Mouse (Mus musculus): ENCODE measurements at regions not wholly inside any gene's neighbourhood (a gene's known extent, or its start where the extent isn't known, plus 50 kb on each side); places are given as distances from the start of the nearest gene placed in this dataset.

DNA sequence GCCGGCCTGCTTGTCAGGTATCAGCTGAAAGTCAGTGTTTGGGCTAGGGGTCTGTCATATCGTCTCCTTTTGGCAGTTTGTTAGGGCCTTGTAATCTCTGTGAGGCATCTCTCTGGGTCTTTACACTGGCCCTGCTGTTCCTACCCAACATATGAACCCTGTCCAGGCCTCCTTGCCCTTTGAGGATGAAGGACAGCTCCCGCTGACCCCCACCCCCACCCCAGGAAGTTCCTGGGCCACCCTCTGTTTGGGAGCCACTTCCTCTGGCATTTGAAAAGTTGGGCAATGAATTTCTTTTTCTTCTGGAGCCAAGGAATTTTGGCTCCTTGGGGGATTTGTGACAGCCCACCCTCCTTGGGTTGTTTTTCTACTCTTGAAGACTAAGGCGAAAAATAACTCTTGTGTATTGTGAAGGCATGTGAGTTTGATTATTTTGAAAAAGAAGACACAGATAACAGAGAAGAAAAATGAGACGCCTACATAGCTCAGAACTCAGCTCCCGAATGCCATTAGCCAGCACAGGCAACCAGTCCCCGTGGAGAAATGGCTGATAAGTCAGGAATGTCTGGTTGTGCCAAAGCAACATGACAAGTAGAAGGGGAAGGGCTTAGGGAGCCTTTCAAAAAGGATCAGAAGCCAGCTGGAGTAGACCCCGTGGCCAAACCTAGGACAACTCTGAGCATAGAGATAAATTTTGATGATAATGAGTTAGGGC lies 249.5 kb downstream of the Gm49356 start:
- DNase-seq (ENCODE audit: low read depth, low spot score): no peak

DNA sequence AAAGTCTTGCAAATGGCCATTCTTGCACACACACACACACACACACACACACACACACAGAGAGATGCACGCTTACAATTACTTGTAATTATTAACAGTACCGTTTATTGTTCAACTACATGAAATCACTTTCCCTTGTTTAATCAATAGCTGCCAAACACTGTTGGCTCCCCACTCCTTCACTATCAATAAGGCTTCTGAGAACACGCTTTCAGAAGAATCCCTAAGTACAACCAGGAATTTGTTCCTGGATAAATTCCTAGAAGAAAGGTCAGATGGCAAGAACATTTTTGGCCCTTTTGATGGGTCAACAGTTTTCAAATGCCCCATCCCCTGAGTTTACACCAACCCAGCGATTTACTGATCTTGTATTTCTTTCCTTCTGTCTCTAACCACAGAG lies 252.5 kb downstream of the Gm49356 start:
- no peak for DNase-seq (ENCODE audit: low read depth, low spot score)

DNA sequence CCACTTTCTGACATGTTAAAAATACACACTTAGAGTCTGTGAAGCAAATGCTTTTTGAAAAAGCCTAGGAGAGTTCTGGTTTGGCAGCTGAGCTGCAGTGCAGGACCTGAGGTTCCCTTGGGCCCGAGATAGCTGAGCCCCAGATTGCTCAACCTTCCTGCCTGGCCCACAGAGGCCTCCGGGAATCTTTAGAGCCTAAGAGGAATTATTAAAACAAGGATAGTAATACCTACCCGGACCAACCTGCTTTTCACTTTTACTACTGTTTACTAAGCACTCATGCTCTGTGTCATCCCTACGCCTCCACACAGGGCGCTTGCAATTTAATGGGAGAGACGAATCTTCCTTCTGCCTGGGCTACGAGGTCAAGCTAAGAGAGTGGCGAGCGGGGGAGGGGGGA lies 253.4 kb downstream of the Gm49356 start:
- DNase-seq (ENCODE audit: low read depth, low spot score): no peak

DNA sequence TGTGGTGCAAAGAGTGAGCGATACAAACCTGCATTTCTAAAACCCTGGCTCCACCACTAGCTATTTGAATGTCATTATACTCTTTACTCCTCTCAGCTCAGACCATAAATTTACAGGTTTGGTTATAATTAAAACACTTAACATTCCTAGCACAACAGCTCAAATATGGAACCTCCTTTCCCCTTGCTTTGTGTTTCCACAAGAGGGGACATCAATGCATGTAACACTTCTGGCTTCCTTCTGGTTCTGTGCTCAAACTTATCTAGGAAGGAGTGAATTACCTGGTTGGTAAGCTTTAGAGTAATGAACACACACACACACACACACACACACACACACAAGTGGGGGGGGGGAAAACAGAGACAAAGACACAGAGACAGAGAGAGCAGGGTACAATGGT lies 254.8 kb downstream of the Gm49356 start:
- DNase-seq (ENCODE audit: low read depth, low spot score): no peak

DNA sequence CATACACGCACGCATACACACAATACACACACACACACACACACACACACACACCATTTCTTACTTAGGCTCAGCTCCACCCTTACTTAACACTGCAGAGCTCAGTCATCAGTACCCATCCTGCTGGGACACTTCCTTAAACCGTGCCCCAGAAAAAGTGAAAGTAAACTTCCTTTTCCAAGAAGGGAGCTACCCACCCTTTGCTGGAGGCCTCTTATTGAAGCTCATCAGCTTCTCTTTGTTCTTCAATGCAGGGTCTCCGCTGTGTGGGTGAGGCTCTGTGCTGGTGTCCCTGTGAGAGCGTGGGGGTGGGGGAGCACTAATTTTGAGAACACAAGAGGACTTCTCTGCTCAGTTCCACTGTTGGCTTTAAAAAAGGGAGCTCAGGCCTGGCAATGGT lies 256.6 kb downstream of the Gm49356 start:
- DNase-seq (ENCODE audit: low read depth, low spot score): no peak

DNA sequence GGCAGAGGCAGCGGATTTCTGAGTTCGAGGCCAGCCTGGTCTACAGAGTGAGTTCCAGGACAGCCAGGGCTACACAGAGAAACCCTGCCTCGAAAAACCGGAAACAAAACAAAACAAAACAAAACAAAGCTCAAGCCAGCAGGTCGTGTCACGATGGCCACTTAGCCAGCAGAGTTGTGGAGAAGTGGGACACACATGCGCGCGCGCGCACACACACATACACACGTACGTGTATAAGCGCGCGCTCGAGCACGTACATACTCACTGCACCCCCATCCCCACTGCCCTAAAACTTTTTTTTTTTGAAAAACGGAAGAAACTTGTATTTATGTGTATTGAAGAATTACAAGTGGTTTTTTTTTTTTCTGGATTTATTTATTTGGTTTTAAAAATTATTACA lies 257.0 kb downstream of the Gm49356 start:
- DNase-seq (ENCODE audit: low read depth, low spot score): no peak

DNA sequence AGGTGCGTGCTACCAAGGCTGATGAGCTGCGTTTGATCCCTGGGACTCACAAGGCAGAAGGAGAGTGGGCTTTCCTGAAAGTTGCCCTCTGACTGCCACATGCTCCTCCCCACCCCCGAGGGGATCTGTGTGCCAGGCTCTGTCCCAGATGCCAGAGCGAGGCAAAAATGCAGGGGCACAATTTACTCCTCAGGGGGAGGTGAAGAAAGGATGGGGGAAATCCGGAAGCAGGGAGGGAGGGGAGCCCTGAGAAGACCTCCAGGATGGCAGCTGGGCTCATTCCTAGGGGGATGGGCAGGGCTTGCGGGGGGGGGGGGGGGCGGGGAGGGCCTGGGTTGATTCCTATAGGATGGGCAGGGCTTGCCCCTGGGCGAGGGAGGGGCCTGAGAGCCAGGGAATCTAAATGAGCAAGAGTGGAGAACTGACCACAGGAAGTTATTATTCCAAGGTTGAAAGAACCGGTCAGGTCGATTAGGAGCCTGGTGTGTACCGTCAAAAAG lies 257.5 kb downstream of the Gm49356 start:
- no peak for DNase-seq (ENCODE audit: low read depth, low spot score)

DNA sequence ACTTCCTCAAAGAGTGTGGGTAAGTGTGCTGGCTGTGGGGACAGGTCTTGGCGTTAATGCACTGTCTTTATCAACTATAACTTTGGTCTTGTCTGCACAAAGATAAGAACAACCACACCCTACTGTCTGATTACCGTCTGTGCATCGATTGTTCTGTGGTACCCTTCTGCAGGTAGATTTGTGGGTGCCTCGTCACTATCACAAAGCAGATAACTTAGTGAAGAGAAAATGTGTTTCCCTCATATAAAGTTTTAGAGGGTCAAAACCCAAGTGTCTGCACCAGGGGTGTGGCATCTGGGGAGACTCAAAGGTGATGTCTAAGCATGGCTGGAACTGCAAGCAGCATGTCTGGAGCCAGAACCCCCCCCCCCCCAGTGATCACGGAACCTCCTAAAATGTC lies 259.4 kb downstream of the Gm49356 start:
- DNase-seq (ENCODE audit: low read depth, low spot score): no peak

DNA sequence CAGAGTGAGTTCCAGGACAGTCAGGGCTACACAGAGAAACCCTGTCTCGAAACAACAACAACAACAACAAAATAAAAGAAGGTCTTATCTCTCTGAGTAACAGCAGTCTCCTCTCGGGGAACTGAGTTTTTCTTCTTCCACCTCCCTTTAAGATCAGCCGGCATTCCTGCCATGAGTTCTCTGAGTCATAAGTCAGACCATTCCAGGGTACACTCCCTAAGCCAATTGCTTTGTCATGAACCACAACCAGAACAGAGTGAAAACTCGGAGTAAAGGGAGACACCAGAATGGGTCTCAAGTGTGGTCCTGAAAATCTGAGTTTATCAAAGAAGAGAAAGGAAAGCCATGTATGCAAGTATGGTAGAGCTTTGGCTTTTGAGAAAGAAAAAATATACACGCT lies 262.4 kb downstream of the Gm49356 start:
- DNase-seq (ENCODE audit: low read depth, low spot score): no peak

DNA sequence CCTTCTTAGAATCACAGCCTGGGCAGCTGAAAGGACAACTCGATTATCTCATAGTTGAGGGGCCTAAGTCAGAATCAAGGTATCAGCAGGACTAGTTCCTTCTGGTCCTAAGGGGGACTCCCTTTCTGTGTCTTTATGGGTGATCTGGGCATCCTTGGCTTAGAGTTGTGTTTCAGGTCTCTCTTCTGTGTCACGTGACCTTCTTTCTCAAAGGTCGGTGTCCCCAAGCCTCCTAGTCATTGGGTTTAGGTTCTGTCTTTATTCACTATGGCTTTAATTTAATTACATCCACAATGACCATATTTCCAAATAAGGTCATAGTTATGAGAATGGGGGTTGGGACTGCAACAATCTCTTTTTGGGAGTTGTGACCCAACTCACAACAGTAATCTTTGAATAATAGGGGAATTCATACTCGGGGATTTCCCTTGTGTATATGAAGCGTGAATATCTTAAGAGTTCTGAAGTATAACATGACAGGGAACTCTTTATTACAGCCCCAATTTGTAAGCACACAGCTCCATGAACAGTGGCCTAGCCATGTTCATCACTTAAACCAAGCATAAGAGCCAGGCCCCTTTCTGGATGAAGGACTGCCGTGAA lies 263.8 kb downstream of the Gm49356 start:
- DNase-seq (ENCODE audit: low read depth, low spot score): no peak

DNA sequence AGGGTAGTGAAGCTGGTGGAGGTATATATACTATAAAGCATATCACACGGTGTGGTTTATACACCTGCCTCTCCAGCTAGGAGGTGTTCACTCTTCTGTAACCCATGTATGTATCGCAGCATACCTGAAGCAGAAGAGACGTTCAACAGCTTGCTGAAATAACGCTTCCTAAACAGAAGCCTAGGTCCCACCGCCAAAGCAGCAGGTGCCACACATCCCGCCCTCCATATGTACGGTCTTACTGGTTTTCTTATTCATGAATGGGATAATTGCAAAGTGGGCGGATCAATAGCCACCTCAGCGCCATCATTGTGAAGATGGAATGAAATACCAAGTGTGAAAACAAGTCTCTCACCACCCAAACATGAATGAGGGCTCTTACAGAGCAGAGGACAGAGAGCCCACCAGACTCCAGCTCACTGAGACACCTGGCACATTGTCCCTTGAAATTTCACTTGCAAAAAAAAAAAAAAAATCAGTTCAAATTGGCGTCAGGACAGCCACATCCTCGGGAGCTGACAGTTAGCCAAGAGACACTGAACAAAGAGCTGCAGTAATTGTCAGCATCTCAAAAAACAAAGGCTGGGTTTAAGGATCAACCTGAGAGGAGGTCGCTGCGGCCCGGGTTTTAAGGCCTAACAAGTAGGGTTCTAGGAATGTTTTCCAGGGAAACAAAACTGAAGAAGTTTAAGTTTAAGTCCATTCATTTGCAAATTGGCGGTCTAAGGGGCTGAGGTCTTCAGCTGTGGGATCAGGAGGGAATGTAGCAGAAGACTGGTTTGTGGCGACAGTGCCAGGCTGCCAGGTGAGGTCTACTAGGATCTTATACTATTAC lies 264.5 kb downstream of the Gm49356 start:
- no peak for DNase-seq (ENCODE audit: low read depth, low spot score)

DNA sequence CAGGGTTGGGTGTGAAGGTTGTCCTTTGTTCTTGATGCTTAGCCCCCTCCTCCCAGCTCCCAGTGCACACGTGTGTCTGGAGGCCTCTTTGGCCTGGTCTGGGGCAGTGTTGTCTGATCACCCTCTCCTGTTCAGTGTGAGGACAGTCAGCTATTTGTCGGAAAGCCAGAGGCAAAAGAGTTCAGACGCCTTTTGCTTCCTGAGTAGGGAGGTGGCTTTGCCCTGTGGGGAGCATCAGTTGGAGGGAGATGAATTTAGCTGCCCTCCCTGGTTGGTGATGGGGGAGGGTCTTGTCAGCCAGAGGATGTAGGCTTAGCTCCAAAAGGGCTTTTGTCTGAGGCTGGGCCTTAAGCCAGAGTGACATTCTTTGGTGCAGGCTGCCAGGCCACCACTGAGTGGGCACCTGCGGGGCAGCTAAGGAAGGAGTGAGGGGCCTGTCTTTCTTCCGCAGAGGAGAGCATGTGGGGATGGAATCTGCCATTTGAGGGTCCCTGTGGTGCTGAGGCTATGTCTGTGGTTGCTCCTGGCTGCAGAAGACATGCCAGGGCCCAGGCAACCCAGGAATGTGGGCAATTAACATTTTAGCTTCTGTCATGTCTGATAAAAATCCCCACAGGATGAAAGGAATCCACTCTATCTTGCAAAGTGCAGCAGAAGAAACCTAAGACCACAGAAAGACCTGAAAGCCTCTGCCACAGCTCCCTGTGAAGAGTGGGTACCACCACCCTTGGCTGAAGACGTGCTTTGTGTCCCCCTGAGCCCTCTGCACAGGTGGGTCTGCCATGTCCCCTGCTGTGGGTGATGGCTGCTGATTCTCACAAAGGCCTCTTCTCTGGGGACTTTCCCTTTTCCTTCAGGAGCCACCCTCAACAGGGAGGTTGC lies 265.6 kb downstream of the Gm49356 start:
- DNase-seq (ENCODE audit: low read depth, low spot score): no peak

DNA sequence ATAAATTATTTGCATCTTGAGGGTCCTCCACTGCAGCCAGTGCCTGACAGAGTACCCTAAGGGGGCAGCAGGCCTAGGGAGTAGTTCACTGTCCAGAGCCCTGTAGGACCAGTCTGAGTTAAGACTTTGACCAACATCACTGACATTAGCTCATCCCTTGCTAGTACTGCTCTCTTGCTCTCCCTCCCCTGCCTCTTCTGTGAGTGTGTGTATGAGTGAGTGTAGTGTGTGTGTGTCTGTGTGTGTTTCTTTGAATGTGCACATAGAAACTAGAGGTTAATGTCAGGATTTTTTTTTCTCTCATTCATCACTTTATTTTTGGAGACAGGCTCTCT lies 266.2 kb downstream of the Gm49356 start:
- DNase-seq (ENCODE audit: low read depth, low spot score): no peak

DNA sequence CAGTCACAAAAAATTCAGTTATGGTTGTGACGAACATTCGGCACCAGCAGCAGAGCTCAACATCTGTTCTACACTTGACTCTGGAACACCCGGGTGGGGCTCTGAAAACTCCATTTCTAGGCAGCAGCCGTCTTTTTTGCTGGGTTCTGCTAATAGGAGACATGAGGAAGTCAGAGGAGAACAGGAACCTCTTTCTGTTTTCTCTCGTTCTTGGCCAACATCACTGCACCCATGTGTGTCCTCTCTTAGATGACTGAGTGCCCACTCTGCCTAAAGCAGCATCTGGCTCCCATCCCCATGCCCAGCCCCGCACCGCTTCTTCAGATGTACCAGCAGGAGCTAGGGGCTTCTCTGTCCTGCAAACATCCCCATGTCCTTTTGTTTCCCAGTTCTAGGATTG lies 267.2 kb downstream of the Gm49356 start:
- no peak for DNase-seq (ENCODE audit: low read depth, low spot score)

DNA sequence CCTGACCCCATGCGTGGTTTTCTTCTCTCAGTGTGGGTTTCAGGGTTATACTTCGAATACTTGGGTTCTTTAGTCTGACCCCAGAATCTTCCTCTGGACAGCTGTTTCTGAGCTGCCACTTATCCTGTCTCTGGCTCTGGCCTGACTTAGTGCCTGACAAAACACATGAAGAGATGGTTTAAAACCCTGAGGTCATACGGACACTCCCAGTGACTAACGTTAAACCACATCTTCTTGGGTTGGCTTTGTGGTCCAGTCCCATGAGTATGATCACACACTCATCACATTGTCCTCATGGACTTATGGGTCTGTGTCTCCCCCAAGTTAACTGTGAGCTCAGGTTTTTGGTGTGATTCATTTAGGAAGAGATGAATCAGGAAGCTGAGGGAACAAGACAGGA lies 269.7 kb downstream of the Gm49356 start:
- DNase-seq (ENCODE audit: low read depth, low spot score): no peak

DNA sequence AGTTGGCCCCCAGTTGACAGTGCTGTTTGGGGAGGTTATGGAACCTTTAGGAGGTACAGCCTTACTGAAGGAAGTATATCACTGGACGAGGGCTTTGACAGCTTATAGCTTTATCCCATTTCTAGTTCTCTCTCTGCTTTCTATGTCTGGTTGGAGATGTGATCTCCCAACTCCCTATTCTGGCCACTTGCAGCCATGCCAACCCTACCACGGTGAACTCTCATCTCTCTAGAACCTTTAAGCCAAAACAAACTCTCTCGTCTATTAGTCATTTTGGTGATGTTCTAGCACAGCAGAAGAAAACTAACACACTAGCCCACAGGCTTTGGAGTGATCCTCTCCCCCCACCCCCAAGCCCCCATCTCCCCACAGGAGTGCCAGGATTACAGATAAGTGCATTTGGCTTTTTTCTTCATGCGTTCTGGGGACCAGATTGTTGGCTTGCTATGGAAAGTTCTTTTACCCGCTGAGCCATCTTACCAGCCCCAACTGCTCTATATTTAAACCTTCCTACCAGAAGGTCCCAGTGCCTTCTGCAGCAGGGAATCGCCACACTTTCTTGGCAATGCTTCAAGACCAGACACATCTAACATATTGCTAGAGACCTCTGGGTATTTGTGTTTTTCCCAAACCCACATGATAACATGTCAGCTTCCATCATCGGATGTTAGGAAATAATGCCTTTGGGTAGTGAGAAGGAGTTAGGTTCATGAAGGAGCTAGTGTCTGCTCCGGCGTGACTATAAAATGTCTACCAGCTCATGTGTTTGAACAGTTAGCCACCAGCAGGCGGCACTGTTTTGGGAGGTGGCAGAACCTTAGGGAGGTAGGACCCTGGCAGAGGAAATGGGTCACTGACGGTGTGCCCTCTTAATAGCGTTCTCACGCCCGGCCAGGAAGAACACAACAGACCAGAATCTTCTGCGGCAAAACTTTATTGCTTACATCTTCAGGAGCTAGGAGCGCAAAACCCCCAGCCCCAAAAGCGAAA lies 272.1 kb downstream of the Gm49356 start:
- no peak for DNase-seq (ENCODE audit: low read depth, low spot score)

DNA sequence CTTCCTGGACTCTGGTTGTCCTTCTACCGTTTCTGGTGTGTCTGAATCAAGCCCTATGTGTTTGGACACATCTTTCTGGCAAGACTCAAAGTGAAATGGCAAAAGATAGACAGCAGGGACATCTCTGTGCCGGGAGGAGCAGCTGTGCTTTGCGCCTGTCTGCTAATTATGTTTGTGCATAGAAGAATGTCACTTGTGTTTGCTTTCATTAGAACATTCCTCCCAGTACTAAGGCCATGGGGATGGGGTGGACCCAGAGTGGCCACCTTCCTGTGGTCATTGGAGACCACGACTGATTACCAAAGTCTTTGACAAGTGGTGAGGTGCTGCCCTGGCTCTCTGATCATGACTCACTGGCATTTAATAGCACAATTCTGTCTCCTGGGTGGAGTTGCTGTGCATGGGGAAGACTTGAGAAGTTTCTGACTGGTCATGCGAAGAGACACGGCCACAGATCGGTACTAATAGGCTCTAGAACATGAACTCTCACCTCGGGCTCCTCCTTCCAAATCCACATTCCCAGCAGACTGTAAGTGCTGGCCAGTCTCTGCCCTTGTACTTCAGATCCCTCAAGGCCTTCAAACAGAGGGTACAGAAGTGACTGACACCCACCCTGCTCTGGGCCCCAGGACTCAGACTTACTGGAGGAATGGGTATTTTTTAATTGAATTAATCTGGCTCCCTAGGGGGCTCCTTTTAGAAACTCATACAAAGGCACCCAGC lies 279.0 kb downstream of the Gm49356 start:
- DNase-seq (ENCODE audit: low read depth, low spot score): no peak

DNA sequence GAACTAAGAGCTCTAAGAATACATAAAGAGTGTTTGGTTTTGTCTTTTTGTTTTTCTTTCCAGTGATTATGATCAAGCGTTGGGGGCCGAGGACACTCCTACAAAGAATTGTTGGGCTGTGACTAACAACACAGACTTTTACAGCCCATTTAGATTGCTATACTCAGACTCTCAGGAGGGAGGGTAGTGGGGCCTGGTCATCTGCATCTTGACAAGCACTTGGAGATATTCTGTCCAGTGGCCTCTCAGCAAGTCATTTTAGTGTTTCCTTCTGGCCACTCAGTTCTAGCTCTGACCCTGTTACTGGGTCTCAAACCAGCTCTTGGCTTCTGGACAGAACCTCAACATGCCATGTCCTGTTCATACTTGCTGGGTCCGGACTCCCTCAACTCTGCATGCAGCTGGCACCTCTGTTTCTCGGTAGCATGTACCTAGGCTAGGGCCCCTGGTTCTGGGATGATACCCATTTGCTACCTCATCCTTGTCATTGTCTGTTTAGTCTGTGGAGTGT lies 279.6 kb downstream of the Gm49356 start:
- no peak for DNase-seq (ENCODE audit: low read depth, low spot score)

DNA sequence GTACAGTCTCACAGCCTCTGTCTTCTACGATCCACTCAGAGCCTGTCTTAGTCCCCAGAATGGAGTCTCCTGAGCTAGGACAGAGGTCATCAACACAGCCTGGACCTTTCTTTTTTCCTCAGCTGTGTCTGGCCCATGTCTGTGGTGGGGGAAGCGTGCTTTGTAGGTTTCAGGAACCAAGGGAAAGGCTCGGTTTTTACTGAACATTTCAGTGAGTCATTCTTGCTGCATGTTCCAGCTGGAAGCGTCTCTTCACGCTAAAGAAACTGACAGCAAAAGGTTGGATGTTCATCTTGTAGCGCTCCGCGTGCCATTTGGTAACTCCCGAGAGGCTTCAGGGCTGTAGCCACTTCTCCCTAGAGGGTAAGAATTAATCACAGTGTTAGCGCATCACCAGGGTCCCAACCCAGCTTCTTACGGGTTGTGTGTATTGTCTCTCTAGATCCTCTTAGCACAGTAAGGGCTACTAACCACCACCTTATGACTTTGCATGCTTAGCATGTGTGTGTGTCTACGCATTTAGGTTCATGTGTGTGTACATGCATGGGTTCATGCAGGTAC lies 280.2 kb downstream of the Gm49356 start:
- no peak for DNase-seq (ENCODE audit: low read depth, low spot score)
